Mouse (Mus musculus): ENCODE measurements around the gene Gm5414. TPM values are rescaled to one million over a fixed set of nuclear protein-coding genes. Genes with fewer than 3 reads are reported as not detected.

Gene Gm5414
- polyA plus RNA-seq (2011; ENCODE audit: insufficient read depth, insufficient read length, low replicate concordance, missing spikeins): not detected in 2 replicates

- H3K4me1 ChIP-seq (ENCODE audit: control insufficient read depth, insufficient read depth, low read length): no peaks in the 10 kb centered on the region
Measured at GRCm38 (mm10) chr15:101627884-101628283, at the start of gene Gm5414. Gene Gm5414, minus strand, starts transcription at chr15:101628188.

GRCm38 (mm10) chr15:101675978-101676377 is 48.0 kb upstream of the Gm5414 start:
- Histone ChIP-seq H3K4me1 (ENCODE audit: control insufficient read depth, insufficient read depth, low read length) (no peaks in the 10 kb centered on the region), H3K4me3 (replicated peaks; ENCODE audit: control insufficient read depth, low read depth, low read length) (no peak overlapping the region)
- 68% methylated on average over 1 of the region's 1 CpGs for WGBS

More at GRCm38 (mm10) chr15:101627884-101628283, at the start of gene Gm5414:
- Histone ChIP-seq H3K27ac (ENCODE audit: control insufficient read depth, insufficient read depth, low read depth, low read length, poor library complexity) (no peak within 1 kb of the TSS), H3K4me3 (replicated peaks; ENCODE audit: control insufficient read depth, low read depth, low read length) (no peak within 1 kb of the TSS)
- WGBS: 66% methylated on average over 2 of the region's 2 CpGs
- TF ChIP-seq CTCF (IDR thresholded peaks at IDR 0.05; ENCODE audit: control insufficient read depth, insufficient read depth, low read length) (no peak), POLR2A (IDR thresholded peaks at IDR 0.05; ENCODE audit: borderline replicate concordance, control insufficient read depth, low read depth, low read length) (no peak)

GRCm38 (mm10) chr15:101652736-101653265 is 24.8 kb upstream of the Gm5414 start:
- WGBS: 81% methylated on average over 5 of the region's 5 CpGs
- Histone ChIP-seq H3K4me3 (replicated peaks; ENCODE audit: control insufficient read depth, low read depth, low read length) (no peak overlapping the region), H3K4me1 (ENCODE audit: control insufficient read depth, insufficient read depth, low read length) (no peaks in the 10 kb centered on the region), H3K27ac (ENCODE audit: control insufficient read depth, insufficient read depth, low read depth, low read length, poor library complexity) (no peak overlapping the region)
- no peak for TF ChIP-seq CTCF (IDR thresholded peaks at IDR 0.05; ENCODE audit: control insufficient read depth, insufficient read depth, low read length)
- TF ChIP-seq POLR2A (IDR thresholded peaks at IDR 0.05; ENCODE audit: borderline replicate concordance, control insufficient read depth, low read depth, low read length): no peak

More at GRCm38 (mm10) chr15:101675978-101676377, 48.0 kb upstream of the Gm5414 start:
- H3K27ac ChIP-seq (ENCODE audit: control insufficient read depth, insufficient read depth, low read depth, low read length, poor library complexity): no peak overlapping the region
- no peak for TF ChIP-seq CTCF (IDR thresholded peaks at IDR 0.05; ENCODE audit: control insufficient read depth, insufficient read depth, low read length)
- no peak for TF ChIP-seq POLR2A (IDR thresholded peaks at IDR 0.05; ENCODE audit: borderline replicate concordance, control insufficient read depth, low read depth, low read length)

GRCm38 (mm10) chr15:101647280-101647679 is 19.3 kb upstream of the Gm5414 start, which contains the start of gene Gm5478:
Gene Gm5478, minus strand, starts transcription at chr15:101647380.
- no peak within 1 kb of the TSS for H3K4me3 ChIP-seq (replicated peaks; ENCODE audit: control insufficient read depth, low read depth, low read length)
- TF ChIP-seq CTCF (IDR thresholded peaks at IDR 0.05; ENCODE audit: control insufficient read depth, insufficient read depth, low read length) (no peak), POLR2A (IDR thresholded peaks at IDR 0.05; ENCODE audit: borderline replicate concordance, control insufficient read depth, low read depth, low read length) (no peak)
- no peak within 1 kb of the TSS for H3K27ac ChIP-seq (ENCODE audit: control insufficient read depth, insufficient read depth, low read depth, low read length, poor library complexity)
- H3K4me1 ChIP-seq (ENCODE audit: control insufficient read depth, insufficient read depth, low read length): no peaks in the 10 kb centered on the region
- WGBS: 68% methylated on average over 3 of the region's 3 CpGs

GRCm38 (mm10) chr15:101599123-101599522 is 28.9 kb downstream of the Gm5414 start:
- Histone ChIP-seq H3K4me3 (replicated peaks; ENCODE audit: control insufficient read depth, low read depth, low read length) (no peak overlapping the region), H3K27ac (ENCODE audit: control insufficient read depth, insufficient read depth, low read depth, low read length, poor library complexity) (no peak overlapping the region), H3K4me1 (ENCODE audit: control insufficient read depth, insufficient read depth, low read length) (no peaks in the 10 kb centered on the region)
- no peak for TF ChIP-seq POLR2A (IDR thresholded peaks at IDR 0.05; ENCODE audit: borderline replicate concordance, control insufficient read depth, low read depth, low read length)
- no peak for TF ChIP-seq CTCF (IDR thresholded peaks at IDR 0.05; ENCODE audit: control insufficient read depth, insufficient read depth, low read length)
- 40% methylated on average over 6 of the region's 6 CpGs for WGBS

GRCm38 (mm10) chr15:101588216-101588615 is 39.8 kb downstream of the Gm5414 start:
- no peaks in the 10 kb centered on the region; the same call in 1 of the 2 replicates for H3K4me1 ChIP-seq (ENCODE audit: control insufficient read depth, insufficient read depth, low read length)
- WGBS: 69% methylated on average over 10 of the region's 10 CpGs
- TF ChIP-seq CTCF (IDR thresholded peaks at IDR 0.05; ENCODE audit: control insufficient read depth, insufficient read depth, low read length): peak; percentile 33; the same call in 1 of the 2 replicates
- no peak for TF ChIP-seq POLR2A (IDR thresholded peaks at IDR 0.05; ENCODE audit: borderline replicate concordance, control insufficient read depth, low read depth, low read length)

GRCm38 (mm10) chr15:101584456-101584855 is 43.5 kb downstream of the Gm5414 start:
- WGBS: 23% methylated on average over 2 of the region's 2 CpGs
- H3K27ac ChIP-seq (ENCODE audit: control insufficient read depth, insufficient read depth, low read depth, low read length, poor library complexity): no peak overlapping the region
- TF ChIP-seq POLR2A (IDR thresholded peaks at IDR 0.05; ENCODE audit: borderline replicate concordance, control insufficient read depth, low read depth, low read length) (no peak), CTCF (IDR thresholded peaks at IDR 0.05; ENCODE audit: control insufficient read depth, insufficient read depth, low read length) (no peak)
- H3K4me1 ChIP-seq (ENCODE audit: control insufficient read depth, insufficient read depth, low read length): no peaks in the 10 kb centered on the region
- no peak overlapping the region for H3K4me3 ChIP-seq (replicated peaks; ENCODE audit: control insufficient read depth, low read depth, low read length)

More at GRCm38 (mm10) chr15:101588216-101588615, 39.8 kb downstream of the Gm5414 start:
- Histone ChIP-seq H3K4me3 (replicated peaks; ENCODE audit: control insufficient read depth, low read depth, low read length) (no peak overlapping the region), H3K27ac (ENCODE audit: control insufficient read depth, insufficient read depth, low read depth, low read length, poor library complexity) (no peak overlapping the region)

- TF ChIP-seq POLR2A (IDR thresholded peaks at IDR 0.05; ENCODE audit: borderline replicate concordance, control insufficient read depth, low read depth, low read length) (no peak), CTCF (IDR thresholded peaks at IDR 0.05; ENCODE audit: control insufficient read depth, insufficient read depth, low read length) (no peak)
- Histone ChIP-seq H3K4me1 (ENCODE audit: control insufficient read depth, insufficient read depth, low read length) (no peaks in the 10 kb centered on the region), H3K4me3 (replicated peaks; ENCODE audit: control insufficient read depth, low read depth, low read length) (no peak overlapping the region), H3K27ac (ENCODE audit: control insufficient read depth, insufficient read depth, low read depth, low read length, poor library complexity) (no peak overlapping the region)
- 54% methylated on average over 8 of the region's 8 CpGs for WGBS
Measured at GRCm38 (mm10) chr15:101583211-101583965, 44.6 kb downstream of the Gm5414 start.
